Mouse (Mus musculus) erythroid progenitor cell, adult 5-6 weeks (primary cell): Measurements from ENCODE around the gene Gm20479. TPM values are rescaled to one million over a fixed set of nuclear protein-coding genes. Genes with fewer than 3 reads are reported as not detected.

Experiments used
- ATAC-seq: replicated peaks from 2 replicates; pipeline ENCODE4 v1.8.0; 2016; ENCODE audit warnings: moderate number of reproducible peaks, mild to moderate bottlenecking, moderate TSS enrichment, inconsistent platforms; ENCODE audit not compliant: poor library complexity, low FRiP score, severe bottlenecking
- total RNA-seq, 2 experiments: library from RNA; stranded (forward) in 1 of 2; stranded (reverse) in 1 of 2; fragments of 150-400 nt in 1 of 2; fragments of 186-747, 209-891 nt in 1 of 2; gene quantifications; 2 replicates each; pipeline versions ENCODE4 v1.2.3 to v1.2.4; 2015 to 2017; ENCODE audit warnings: low replicate concordance in 2 of 2

The Gm20479 gene
- total RNA-seq, 2 experiments from 2014 or later, result 8.0 TPM; not detected in 1

DNA sequence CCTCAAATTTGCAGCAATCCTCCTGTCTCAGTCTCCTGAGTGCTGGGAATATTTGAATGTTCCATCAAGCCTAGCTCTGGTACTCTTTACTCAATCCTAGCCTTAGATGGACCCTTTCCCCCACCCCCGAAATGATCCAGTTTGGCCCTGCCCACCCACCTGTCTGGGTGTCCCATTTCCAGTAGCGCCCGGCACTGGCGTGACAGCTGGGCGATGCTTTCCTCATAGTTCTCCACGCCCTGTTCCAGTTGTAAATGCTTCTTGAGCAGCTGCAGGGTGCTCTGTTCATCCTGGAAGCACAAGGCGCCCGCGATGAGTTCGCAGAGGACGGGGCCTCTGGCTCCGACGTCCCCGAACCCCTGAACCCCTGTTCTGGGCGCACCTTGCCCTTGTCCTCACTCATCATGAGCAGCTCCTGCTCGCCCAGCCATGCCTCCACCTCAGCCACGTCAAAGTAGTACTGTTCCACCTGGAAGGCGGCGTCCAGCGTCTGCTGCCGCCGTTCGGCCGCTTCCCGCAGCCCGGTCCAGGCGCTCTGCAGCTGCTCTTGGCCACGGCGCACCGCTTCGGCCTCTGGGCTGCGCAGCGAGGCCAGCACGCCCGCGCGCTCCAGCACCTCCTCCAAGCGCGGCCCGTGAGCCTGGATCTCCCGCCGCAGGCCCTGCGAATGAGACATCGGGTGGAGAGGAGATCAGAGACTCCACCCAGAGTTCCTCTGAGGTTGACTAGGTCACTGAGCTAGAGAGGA is 14.7 kb upstream of the Gm20479 start:
- no peak for ATAC-seq

GRCm38 (mm10) chr7:27369111-27369510 is 11.9 kb upstream of the Gm20479 start:
- ATAC-seq, result no peak

DNA sequence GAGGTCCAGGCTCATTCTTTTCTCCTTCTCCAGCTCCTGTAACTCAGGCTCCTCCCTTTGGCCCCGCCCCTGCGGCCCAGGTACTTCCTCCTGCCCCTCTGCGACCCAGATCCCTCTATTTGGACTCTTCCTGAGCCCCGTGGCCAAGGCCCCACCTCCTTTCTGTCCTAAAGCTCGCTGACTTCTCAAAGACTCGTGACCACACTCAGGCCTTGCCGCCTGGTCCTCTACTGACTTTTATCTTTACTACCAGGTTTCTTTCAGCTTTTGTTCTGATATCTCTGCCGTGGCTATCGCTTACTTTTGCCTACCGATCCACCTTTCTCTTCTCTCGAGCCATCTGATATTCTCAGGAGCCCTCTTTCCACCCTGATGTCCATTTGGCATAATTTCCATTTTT is 10.8 kb upstream of the Gm20479 start:
- ATAC-seq, result no peak

DNA sequence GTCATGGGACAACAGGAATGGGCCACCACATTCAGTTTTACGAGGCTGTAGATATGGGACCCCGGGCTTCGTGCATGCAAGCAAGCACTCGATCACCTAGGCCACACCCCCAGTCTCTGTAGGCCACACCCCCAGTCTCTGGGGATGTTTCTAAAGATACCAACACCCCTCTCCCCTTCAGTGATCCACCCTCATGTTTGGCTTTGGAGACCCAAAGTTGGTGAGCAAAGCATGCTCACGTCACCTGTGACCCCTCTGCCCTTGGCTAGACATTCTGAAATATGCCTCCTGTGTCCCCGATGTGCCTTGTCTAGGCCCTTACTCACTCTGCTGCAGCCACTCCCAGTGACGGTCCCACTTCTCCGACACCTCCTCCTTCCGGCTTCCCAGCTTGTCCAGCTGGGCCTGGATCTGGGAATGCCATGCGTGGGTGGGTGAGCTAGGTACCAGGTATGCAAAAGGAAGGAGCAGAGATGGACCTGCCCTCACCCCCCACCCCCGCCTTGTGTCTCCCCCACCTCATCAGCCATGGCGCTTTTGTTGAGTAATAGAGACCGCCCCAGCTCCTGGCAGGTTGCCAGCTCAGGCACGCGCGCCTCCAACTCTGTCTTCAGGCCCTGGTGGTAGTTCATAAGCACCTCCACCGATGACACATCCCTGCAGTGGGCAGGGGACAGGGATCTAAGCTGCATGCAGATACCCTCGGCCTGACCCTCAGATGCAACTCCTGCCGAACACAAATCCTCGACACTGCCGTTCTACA is 9.0 kb upstream of the Gm20479 start:
- ATAC-seq, result no peak

GRCm38 (mm10) chr7:27364379-27364778 is 7.2 kb upstream of the Gm20479 start:
- ATAC-seq, result no peak

- ATAC-seq, result peak; percentile 97
These were observed 4.2 kb upstream of the Gm20479 start for GRCm38 (mm10) chr7:27361283-27361946.

DNA sequence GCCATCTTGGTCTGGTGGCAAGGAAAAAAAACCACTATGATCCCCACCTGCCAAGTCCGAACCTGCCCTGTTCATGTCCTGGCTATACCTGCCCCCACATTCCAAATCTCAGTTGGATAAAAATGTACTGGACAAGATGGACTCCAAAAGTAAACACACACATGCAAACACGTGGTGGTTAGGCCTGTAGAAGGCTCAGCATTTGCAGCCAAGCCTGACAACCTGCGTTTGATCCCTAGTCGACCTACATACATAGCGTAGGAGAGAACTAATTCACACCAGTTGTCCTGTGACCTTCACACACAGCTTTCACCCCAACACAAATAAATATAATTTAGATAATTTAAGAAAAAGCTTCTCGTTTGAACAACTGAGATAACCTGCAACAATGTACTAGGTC is 3.5 kb upstream of the Gm20479 start:
- ATAC-seq, result no peak

GRCm38 (mm10) chr7:27359706-27360358 is 2.6 kb upstream of the Gm20479 start:
- ATAC-seq, result no peak

GRCm38 (mm10) chr7:27359162-27359561 is 1.9 kb upstream of the Gm20479 start:
- no peak for ATAC-seq

- ATAC-seq, result no peak
These were observed 368 bp upstream of the Gm20479 start for GRCm38 (mm10) chr7:27357595-27357978.

DNA sequence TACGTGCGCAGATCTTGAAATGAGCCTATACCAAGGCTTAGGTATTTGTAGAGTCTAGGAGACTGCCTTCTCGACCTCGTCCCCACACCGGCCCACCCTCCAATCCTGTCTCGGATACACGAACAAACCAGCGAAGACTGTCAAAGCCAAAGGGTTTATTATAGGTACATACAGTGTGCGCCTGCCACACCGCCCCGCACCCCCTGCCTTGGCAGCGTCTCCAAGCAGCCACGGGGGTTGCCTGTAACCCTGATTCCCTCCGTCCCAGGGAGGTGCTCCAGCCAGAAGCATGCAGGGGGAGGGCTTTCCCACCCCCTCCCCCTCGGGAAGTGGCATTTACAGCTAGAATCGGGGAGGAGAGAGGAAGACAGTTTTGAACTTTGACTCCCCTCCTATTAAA is 971 bp downstream of the Gm20479 start:
- ATAC-seq, result peak; percentile 47

- peak; percentile 97 for ATAC-seq
These were observed 1.4 kb downstream of the Gm20479 start, which contains the start of gene Shkbp1 for GRCm38 (mm10) chr7:27355745-27356240. Gene Shkbp1, minus strand, starts transcription at chr7:27356019.

DNA sequence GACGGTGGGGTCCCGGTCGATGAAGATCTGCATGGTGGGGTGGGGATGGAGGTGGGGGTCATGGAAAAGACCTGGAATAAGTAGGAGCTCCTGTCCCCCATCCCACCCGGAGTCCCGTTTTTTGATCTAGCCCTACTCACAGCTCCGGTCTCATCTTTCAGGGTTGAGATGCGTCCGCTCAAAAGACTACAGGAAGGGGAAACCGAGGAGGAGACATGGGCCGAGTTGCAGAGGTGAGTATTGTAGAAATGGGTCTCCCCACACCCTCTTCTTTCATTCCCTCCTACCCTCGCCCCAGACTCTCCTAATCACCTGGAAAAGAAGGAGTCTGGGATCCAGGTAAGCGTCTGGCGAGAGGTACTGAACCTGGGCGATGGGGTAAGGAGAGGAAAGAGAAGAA is 2.0 kb downstream of the Gm20479 start:
- ATAC-seq, result peak; percentile 13

DNA sequence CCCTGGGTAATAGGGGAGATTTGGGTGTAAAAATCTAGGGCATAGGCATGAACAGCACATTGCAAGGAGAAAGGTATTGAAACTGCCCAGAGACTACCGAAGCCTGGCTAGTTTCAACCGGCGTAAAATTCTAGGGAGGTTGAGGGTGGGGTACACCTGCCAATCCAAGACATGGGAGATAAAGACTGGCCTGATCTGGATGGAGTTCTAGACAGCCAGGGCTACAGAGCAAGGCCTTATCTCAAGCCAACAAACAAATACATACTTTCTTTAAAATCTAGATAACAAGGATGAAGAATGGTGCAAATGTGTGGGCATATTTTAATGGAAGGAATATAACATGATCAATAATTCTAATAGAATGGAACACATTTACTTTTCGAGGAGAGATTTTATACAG is 2.4 kb downstream of the Gm20479 start:
- ATAC-seq, result no peak

DNA sequence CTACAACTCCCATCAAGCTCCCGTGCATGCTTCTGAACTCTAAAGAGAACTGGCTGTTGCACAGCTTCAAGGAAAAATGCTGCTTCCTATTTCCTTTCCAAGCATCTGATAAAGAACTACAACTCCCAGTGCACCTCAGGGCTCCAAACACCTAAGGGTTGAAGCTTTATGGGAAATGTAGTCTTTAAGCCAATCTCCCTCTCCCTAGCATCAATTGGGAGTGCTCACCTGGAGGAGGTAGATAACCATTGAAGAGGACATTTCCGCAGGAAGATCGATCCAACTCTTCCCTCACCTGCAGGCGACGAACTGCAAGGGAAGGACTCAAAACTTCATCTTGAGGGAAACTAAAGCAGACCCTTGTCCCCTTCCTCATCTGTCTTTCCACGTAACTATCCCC is 3.1 kb downstream of the Gm20479 start:
- 0 out of 2 replicates have a peak, but pooled peaks have one; percentile 28 for ATAC-seq

DNA sequence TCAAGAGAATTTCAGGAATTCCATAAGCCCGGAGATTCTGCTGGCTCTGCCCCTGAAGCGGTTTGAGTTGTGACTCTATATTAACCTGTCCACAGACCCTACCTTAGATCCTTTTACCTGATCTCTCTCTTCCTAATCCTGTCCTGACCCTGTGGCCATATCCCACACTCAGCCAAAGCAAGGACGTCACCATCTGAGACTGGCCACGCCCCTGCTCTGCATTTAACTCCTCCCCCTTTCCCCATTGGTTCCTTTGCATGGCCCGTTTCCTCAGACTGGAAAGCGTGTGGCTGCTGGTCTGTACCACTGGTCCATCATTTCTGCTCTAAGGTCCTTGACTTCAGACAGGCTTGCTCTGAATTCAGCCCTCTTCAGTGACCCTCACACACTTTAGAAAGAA is 11.8 kb downstream of the Gm20479 start:
- no peak for ATAC-seq

DNA sequence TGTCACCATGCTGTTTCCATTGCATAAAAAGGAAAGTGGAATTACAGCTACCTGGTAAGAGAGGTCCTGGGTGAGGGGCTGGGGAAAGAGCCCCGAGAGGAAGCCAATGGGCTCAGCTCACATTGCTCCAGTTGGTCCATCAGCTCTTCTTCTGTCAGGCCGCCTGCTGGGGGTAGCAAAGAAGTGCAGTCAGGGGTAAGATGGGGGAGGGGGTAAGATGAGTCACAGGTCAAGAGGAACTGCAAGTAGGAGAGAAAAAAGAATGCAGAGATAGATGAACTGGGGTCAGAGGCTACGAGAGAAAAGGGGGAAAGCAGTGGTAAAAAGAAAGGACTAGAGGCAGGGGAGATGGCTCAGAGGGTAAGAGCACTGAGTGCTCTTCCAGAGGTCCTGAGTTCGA is 14.6 kb downstream of the Gm20479 start:
- no peak for ATAC-seq

DNA sequence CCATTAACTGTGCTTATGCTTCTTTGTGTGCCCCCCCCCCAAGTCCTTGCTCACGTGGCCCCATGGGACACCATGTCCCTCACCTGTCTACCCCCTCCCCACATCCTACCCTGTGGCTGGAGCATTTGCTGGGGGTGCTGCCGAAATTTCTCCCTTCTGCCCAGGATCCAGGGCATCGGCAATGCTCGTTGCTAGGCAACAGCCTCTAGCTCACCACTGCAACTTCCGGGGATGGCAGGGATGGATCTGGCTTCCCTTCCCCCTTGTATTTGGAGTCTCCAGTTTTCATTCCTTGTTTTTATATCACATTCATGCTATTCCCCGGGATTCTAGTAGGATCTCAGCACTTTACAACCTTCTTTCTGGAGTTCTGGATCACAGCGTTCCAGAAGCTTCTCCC is 17.7 kb downstream of the Gm20479 start:
- no peak for ATAC-seq

DNA sequence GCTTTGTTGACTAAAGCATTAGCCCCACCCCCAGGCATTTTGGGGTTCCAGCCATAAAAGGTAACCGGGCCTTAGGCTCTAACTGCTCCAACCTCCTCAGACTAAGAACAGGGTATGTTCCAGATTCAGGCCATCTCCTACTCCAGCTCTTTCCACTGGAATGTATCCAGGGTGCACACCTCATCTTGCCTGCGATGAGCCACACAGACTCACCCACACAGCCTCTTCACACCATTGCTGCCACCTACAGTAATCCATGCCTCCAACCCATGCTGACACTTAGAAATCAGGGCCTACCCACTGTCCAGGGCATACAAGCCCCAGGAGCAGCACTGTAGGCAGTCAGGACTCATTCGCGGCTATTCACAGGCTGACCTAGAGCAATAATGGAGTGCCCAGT is 18.1 kb downstream of the Gm20479 start:
- no peak for ATAC-seq
